Mouse (Mus musculus) megakaryocyte progenitor cell, adult 5-6 weeks (primary cell): ENCODE measurements around the gene Rora. TPM values are rescaled to one million over a fixed set of nuclear protein-coding genes. Genes with fewer than 3 reads are reported as not detected.

Experiments
- ATAC-seq: replicated peaks from 2 replicates; pipeline ENCODE4 v1.8.0; 2016; ENCODE audit warnings: mild to moderate bottlenecking, moderate TSS enrichment, inconsistent platforms; ENCODE audit not compliant: poor library complexity
- total RNA-seq, 2 experiments: library from RNA; stranded (forward) in 1 of 2; stranded (reverse) in 1 of 2; fragments of 157-497, 149-512 nt in 1 of 2; fragments of 200-1000 nt in 1 of 2; gene quantifications; 2 replicates each; pipeline versions ENCODE4 v1.2.3 to v1.2.4; 2015 to 2017

The Rora gene
- total RNA-seq, 2 experiments from 2014 or later: 0.42 to 1.2 TPM

DNA sequence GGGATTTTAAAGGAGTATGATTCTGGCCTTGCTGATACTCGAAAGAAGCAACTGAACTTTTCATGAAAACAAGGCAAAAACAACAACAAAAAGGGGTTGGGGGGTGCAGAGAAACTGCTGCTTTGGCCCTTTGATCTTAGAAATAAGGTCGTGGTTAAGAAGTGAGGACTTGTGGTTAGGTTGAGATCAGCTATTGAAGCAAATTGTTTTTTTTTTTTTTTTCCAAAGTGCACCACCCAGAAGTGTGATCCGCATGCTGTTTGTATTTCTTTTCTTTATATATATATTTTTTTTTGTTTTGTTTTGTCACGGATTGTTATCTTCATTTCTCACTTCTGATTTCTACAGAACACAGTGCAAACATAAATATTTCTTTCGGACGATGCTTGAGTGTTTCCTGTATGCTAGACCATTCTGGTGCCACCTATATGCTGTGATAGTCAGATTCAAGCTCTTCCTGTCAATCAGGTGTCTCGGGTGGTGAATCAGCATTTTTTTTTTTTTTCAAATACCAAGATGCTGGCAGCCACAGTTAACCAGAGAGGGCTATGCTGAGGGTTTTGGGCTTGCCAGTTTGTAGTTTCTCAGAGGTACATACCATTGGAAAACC lies 644.3 kb downstream of the Rora start:
- ATAC-seq: no peak

DNA sequence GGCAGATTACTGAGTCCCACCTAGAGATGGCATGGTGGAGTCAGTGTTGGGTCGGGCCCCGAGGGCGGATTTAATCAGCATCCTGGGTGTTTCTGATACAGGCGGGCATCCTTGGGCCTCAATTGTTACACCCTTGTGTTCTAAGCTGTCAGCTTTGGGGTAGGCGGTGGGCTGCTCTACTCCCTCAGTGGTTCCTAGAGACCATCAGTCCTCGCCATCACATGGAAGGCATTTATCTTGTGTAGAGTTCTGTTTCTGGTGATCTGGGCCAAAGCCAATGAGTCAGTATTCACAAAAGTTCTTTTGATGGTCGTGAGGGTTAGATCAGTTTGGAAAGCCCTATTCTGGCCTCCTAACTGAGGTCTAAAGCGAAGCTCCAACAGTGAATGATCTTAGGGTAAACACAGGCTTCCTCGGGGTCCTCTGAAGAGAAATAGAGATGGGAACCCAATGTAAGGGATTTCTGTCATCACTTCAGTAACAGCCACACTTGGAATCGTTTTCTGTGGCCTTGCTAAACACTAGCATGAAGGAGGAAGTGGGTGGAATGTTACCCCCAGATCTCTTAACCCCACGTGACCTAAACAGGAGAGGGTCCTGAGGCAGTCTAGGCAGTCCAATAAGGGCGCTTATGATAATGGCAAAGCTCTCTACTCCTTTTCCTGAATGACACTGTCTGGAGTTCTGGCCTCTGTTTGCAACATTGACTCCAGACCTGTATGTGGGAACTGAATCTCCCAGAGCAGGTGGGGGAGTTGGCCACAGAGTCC lies 645.2 kb downstream of the Rora start:
- 0 out of 2 replicates have a peak, but pooled peaks have one; percentile 38 for ATAC-seq

DNA sequence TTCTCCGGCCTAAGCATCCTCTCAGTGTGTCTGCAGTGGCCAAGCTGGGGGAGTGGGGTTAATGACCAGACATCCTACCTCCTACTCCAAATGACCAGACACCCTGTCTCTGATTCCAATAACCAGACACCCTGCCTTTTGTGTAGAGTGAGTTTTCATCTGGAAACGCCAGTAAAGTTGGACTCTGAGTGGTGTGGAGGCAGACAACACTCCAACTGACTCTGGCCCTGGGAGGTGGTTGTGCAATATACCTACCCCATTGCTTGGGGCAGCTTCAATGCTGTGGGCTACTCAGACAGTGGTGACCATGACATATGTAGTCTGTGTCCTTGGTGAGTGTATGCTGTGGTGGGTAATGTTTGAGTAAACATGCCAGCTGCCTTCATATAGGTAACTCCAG lies 645.9 kb downstream of the Rora start:
- ATAC-seq: peak; percentile 45

DNA sequence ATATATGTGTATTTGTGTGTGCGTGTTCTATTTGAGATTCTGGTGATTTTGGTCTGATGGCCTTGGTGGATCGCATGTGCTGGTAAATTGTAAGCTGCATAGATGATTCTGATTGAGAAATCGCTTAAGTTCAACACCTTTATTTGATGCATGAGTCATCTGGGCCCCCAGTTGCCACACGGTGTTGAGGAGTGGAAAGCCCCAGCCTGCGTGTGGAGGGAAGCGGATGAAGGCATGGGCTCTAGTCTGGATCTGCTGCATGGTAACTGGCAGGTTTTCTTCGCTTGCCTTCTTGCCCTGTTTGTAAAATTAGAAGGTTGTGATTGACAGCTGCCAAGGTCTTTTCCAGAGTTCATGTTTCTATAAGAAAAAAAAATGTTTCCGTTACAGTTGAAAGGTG lies 646.7 kb downstream of the Rora start:
- ATAC-seq: 0 out of 2 replicates have a peak, but pooled peaks have one; percentile 21

DNA sequence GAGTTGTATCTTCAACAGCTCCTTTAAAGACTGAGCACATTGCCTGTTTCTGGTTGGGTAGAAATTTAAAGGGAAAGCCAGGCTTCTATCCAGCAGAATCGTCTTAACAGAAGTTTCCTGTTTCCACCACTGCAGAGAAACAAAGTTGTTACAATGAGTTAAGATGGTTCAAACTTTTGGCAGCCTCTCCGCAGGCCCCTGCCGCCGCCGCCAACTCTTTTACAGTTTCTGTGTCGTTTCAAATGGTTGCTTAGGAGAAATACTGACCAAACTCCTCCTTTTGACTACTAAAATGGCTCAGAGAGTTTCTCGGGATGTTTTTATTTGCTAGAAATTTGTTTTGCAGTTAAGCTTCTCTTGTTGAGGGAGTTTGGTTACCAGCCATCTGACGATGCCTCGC lies 647.9 kb downstream of the Rora start:
- no peak for ATAC-seq

DNA sequence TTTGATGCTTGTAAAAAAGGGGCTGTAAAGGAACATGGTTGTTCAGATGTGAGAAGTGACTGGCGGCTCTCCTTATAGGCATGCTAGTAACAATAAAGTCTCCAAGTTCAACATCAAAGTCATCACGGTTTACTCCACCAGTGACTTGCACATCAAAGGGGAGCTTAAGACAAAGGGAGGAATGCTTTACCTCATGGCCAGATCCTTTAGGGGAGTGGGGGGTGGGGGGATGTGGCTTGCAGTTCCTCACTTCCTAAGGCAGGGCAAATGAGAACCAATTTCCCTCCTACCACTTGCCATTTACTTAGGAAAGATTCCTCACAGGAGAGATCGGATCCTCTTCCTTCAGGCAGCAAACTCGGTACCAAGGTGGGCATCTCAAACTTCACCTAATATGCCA lies 648.4 kb downstream of the Rora start:
- no peak for ATAC-seq

DNA sequence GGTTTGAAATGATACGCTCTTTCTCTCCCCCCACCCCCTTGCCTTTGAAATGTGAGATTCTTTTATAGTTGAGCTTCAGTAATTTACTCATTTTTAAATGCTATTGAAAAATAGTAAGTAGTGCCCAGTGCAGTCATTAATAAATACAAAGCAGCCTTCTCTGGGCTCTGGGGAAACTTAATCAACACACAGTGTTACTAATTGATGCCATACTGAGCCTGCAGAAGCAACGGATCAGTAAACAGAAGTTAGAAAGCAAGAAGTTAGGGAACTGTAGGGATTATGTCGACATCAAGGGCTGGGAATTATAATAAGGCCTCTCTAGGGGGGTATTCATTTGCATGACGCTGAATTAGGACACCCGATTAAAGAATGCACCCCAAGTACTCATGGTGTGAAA lies 649.3 kb downstream of the Rora start:
- ATAC-seq: no peak

DNA sequence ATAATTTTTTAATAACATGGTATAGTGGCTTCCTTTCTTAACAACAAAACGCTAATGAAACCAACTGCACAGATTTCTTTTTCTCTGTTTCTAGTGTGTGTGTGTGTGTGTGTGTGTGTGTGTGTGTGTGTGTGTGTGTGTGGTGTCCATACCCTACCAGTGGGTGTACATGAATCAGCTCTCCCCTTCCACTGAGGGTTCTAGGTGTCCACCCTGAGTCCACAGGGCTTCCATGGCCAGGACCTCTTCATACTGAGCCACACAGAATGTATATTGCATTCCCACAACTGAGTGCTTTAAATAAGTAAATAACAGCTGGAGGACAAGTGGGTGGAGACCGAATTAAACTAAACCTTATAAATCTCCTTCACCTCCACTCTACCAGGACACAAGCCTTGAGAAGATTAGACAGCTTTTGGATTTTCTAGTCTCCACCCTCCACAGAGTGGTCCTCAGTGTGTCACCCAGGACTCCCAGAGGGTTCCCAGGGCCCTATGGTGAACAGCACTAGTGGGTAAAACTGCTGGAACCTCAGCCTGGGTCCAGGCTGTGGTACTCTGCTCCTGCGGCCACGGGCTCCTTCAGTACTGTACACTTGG lies 649.9 kb downstream of the Rora start:
- ATAC-seq: no peak

DNA sequence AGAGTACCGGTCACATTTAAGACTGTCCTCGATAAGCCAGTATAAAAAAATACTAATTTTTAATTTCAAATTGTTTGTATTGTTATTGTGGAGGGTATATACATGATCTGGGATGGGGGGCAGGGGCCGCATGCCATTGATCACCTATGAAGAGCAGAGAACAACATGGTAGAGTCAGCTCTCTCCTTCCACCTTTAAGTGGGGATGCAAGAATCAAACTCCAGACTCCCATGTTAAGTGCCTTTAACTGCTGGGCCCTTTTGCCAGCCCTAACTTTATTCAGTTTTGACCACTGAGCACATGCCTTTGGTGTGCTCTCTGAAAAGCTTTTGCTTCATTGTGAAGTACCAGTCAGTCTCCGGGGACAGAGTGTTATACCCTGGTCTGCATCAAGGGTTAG lies 650.4 kb downstream of the Rora start:
- ATAC-seq: no peak

DNA sequence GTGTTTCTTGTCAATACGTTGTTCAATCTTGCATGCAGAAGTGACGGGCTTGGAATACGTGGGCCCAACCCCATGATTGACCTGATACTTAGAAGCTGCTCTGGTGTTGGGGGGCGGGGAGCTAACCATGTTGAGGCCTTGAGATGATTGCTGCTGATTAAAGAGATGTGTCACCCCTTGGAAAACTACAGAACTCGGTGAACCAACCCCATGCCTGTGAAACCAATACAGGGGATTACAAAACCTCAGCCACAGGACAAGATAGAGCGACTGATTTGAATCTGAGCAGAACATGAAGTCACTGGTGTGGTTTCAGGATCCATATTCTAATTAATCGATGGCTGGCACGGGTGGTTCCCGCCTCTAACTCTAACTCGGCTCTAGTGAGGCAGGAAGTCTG lies 650.9 kb downstream of the Rora start:
- ATAC-seq: 0 out of 2 replicates have a peak, but pooled peaks have one; percentile 22

DNA sequence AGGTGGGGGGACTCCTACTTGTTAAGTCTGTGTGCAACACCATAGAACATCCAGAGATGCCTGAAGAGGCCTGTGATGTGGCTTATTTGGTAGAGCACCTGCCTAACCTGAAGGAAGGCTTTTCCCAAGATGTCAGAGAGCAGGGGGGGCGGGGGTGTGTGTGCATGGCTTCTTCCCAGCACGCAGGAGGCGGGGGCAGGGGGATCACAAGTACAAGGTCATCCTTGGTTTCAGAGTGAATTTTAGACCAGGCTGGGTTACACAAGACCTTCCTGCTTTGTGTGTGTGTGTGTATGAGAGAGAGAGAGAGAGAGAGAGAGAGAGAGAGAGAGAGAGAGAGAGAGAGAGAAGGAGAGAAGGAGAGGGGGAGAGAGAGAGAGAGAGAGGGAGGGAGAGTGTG lies 651.4 kb downstream of the Rora start:
- ATAC-seq: no peak

DNA sequence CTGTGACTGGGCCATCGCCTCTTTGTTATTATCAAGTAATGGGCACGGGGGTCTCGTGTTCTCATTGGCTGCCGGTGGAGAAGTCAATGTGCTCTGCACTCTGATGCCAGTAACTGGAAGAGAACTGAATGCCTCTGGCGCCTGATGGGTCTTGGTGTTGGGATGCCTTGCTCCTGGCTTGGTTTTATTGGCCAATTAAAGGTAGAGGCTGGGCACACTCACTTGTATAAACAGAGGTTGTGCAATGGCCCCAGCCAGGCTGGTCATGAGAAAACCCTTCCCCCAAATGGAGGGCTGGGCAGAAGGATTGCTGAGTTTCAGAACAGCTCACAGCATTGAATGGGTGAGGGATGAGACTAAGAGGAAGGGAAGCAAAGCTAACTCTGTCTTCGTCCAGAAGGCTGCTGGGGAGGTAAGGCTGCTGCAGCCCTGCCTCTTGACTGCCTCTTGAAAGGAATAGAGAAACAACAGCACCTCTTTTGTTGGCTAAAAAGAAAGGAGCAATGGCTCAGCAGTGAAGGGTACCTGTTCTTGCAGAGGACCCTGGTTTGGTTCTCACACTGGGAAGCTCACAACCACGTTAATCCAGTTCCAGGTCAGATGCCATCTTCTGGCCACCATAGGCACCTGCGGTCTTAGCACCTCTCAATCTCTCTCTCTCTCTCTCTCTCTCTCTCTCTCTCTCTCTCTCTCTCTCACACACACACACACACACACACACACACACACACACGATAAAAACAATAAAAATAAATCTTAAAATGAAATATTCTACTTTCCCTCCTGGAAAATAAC lies 653.3 kb downstream of the Rora start:
- peak; percentile 79 for ATAC-seq

DNA sequence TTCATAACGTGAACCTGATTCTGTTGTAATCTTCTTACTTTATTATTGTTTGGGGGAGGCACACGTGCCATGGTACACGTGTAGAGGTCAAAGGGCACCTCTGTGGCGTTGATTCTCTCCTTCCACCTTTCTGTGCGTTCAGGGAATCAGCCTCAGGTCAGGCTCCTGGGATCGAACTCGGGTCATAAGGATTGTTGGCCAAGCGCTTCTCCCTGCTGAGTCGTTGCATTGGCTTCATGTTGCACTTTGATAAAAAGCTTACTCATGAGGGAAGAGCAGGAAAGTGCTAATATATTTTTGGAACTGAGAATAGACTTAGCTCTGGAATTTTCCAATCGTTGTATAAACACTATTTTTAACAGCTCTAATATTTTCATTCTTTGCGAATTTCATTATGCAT lies 654.4 kb downstream of the Rora start:
- ATAC-seq: no peak

DNA sequence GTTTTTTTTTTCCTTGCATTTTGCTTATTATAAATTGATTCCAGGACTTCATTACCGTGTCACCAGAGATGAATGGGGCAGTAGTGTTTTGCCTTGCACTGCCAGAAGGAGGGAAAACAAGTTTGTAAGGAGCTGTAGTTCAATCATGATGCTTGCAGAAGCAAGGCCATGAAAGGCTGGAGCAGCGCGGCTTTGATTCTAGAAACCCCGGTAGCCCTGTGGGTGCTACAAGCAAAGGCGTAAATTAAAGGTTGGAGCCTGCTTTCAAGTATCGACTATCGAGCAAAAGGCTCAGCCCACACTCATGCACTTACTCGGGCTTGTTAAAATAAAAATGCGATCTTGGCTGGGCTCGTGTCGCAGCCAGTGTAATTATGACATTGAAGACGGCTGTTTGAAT lies 656.9 kb downstream of the Rora start:
- ATAC-seq: no peak

DNA sequence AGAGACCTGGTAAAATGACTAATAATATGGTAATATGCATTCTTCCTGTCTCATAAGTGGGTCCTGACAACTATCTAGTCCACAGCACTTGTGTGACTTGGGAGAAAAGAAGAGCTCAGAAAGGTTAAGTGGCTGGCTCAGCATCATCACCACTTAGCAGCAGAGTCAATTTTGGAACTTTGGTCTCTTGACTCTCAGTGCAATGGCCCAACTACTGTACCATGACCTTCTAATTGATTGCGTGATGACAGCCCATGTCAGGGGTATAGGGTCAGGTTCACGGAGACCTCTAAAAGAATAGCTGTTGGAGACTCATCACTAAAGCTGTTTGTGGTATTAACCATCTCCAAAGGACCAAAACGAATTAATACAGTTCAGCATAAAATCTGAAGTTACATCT lies 659.7 kb downstream of the Rora start:
- ATAC-seq: no peak

DNA sequence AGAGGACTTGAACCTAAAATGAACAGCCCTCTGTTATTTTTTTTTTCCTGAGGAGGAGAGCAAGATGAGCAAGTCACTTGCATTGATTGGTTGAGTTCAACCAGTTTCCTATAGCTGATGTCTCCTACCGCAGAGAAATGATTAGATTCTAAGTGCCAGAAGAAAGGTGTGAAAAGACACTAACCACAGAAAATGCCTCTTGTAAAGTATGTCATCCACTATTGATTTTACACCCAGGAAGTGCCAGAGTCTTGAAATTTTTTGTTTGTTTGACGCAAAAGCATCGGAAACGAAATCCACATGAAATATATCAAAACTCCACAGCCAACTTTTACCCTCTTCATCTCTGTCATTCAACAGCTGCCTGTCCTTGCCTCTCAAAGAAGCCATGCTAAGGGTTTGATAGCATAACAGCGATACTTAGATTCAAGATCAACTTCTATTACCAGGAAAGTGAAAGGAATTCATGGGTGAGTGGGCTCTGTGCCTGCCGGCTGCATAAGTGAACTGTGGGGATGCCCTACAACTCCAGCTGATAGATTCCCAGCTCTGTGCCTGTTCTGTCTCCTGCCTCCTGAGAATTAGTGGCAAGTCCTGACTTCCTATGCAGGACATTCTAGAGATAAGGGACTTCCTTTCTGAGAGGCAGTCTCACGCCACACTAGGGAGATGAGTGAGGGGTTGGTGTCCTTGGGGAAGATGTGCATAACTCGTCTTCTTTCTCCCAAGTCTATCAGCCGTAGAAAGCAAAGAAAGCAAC lies 661.0 kb downstream of the Rora start:
- no peak for ATAC-seq

DNA sequence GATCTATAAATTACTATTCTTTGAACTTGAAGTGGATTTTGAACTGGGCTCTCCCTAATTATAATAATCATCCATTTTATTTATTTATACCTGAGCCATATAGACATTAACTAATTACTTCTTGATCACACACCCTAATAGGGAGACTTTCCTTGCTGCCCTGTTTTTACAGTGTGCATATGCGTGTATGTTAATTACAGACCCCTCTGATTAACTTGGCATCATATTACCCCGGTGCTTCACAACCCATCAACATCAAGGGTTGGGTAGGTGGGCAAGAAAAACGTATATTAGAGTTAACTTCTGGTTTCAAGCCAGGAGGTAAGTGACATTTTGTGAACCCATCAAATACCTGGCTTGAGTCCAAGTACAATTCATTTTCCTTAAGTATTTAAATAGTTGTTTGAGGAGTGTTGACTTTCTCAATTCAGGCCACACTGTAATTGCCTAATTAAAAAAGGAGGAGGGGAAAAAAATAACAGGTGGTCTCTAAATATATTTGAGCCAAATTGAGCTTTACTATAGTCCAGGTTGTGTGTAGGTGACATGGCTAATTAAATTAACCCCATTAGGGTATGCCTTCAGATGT lies 664.0 kb downstream of the Rora start:
- ATAC-seq: no peak

DNA sequence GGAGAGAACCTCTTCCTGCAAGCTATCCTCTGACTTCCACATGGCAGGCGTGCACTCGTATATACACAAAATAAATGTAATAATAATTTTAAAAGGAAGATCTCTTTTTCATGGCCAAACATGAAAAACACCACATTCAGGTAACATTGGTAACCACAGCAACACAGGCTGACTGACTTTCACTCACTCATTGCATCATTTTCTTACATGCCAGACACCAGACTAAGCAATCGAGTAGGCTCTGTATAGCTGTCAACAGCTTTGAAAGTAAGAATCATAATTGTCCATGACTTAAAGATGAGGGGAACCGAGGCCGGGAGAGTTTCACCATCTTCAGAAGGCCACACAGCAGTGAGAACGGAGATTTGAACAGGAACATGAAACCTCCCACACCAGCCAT lies 665.8 kb downstream of the Rora start:
- peak; percentile 32 for ATAC-seq

DNA sequence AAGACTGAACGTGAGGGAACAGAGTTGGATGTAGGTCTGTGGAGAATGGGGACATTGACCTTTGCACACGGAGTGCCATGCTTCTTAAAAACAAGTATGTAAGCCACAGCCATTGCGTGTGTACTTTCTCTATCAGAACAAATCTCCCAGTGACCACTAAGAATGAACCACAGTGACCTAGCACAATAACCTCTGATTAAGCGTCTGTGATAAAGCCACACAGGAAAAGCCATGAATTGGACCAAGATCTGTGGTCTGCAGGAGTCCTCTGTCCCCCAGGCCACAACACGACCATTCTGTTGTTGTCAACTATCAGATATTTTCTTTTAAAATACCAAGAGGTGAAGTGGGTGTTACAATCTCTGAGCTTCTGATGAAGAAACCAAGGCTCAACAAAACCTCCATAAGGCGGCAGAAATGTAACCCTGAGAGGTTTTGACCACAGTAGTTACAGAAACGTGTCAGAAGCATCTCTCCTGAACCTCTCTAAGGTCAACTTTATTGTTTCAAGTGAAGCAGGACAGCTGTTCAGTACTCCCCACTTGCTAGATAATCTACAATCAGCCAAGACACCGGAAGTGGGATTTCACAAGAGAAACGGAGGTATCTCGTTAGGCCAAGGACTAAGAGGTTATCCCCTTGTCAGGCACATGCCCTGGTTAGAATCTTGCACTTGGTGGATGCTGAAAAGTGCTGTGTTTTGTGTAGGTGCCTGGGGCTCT lies 666.5 kb downstream of the Rora start:
- peak; percentile 62 for ATAC-seq

DNA sequence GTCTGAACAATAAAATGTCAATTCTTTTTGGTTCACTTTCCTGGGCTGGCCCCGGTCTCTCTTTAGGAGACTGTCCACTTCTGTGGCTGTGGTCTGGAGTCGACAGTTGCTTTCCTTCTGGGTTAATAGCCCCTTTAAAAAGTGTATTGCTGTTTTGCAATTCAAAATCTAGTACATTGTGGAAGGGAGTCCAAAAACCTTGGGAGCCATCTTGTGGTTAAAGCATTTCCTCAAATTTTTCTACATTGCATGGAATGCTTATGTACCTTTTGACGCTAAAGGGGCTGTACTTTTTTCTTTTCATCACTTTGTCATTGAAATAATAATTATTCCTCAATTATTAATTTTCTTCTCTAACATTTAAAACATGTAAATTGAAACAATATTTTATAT lies 667.0 kb downstream of the Rora start:
- no peak for ATAC-seq
